Mouse (Mus musculus) intestine, postnatal 0 days (tissue): ENCODE data around the gene Gm40193. TPM values are rescaled to one million over a fixed set of nuclear protein-coding genes. Genes with fewer than 3 reads are reported as not detected.
A peak's percentile ranks its signal among the peaks of the same experiment; 100 is the strongest.

ENCODE experiments used
- ATAC-seq: fragments of 200-750 bp; cut with Nextera tagmentation; 2 replicates; pipeline ENCODE4 v1.8.0; 2017; ENCODE audit warnings: mild to moderate bottlenecking, moderate TSS enrichment, moderate library complexity
- H3K27ac ChIP-seq: fragments of 300-500 bp; sonication (generic); 2 replicates; pipeline ENCODE4 v1.5.1; 2014; ENCODE audit warnings: mild to moderate bottlenecking, low read depth, low read length, moderate library complexity
- H3K27me3 ChIP-seq: fragments of 300-500 bp; sonication (generic); replicated peaks from 2 replicates; pipeline ENCODE4 v1.6.1; 2014; ENCODE audit warnings: low read length, mixed read lengths; ENCODE audit not compliant: control insufficient read depth, insufficient read depth
- H3K36me3 ChIP-seq: fragments of 300-500 bp; sonication (generic); 2 replicates; pipeline ENCODE4 v1.6.1; 2014; ENCODE audit warnings: mild to moderate bottlenecking, moderate library complexity; ENCODE audit not compliant: control insufficient read depth, insufficient read depth
- H3K4me1 ChIP-seq: fragments of 300-500 bp; sonication (generic); replicated peaks from 2 replicates; pipeline ENCODE4 v1.6.1; 2014; ENCODE audit warnings: antibody characterized with exemption, low read length, mixed read lengths; ENCODE audit not compliant: control insufficient read depth, insufficient read depth
- H3K4me2 ChIP-seq: fragments of 300-500 bp; sonication (generic); replicated peaks from 2 replicates; pipeline ENCODE4 v1.6.1; 2014; ENCODE audit warnings: low read depth, mild to moderate bottlenecking, moderate library complexity
- H3K4me3 ChIP-seq: fragments of 300-500 bp; sonication (generic); 2 replicates; pipeline ENCODE4 v1.5.1; 2014; ENCODE audit warnings: low read depth, low read length
- H3K9ac ChIP-seq: fragments of 300-500 bp; sonication (generic); 2 replicates; pipeline ENCODE4 v1.6.1; 2014; ENCODE audit warnings: mild to moderate bottlenecking, low read depth, low read length
- H3K9me3 ChIP-seq: fragments of 300-500 bp; sonication (generic); 2 replicates; pipeline ENCODE4 v1.6.1; 2016; ENCODE audit warnings: mixed run types; ENCODE audit not compliant: control insufficient read depth
- CTCF ChIP-seq: sonication (generic); IDR thresholded peaks from 2 replicates; pipeline ENCODE4 v1.5.1; 2016; ENCODE audit warnings: low read depth, mild to moderate bottlenecking, control low read depth, antibody characterized with exemption, moderate library complexity
- WGBS: fragments of 180-500 bp; shearing (Covaris S2); extraction: QIAGEN DNeasy Blood & Tissue Kit; methylation state at CpG from one replicate; pipeline ENCODE4 v1.1.7; 2014; 5-methylcytosine and 5-hydroxymethylcytosine counted together
- polyA plus RNA-seq: library from polyadenylated mRNA; unstranded; fragments of >200 nt; fragmentation: Nextera tagmentation; extraction: Ambion mirVana; gene quantifications from 2 replicates; pipeline ENCODE4 v1.2.1, GENCODE M21; 2015

Gene Gm40193
- polyA plus RNA-seq, 1 experiment from 2014 or later = not detected

GRCm38 (mm10) chr11:70553940-70554339 is 21.2 kb upstream of the Gm40193 start:
- no peak overlapping the region for H3K4me3 ChIP-seq
- no peak for TF ChIP-seq CTCF
- H3K4me1 ChIP-seq = no peaks in the 10 kb centered on the region
- peaks cover 45% of the 10 kb centered on the region for H3K36me3 ChIP-seq
- H3K9ac ChIP-seq = no peak overlapping the region
- no peak overlapping the region for H3K4me2 ChIP-seq
- no peak overlapping the region for H3K27ac ChIP-seq
- H3K27me3 ChIP-seq = no peaks in the 10 kb centered on the region
- ATAC-seq = no peak
- 40% methylated on average over 7 of the region's 7 CpGs for WGBS
- H3K9me3 ChIP-seq = no peaks in the 10 kb centered on the region

GRCm38 (mm10) chr11:70551526-70551925 is 18.8 kb upstream of the Gm40193 start:
- Histone ChIP-seq H3K36me3 (peaks cover 32% of the 10 kb centered on the region), H3K27ac (no peak overlapping the region), H3K4me2 (no peak overlapping the region), H3K9me3 (no peaks in the 10 kb centered on the region), H3K4me3 (no peak overlapping the region), H3K4me1 (no peaks in the 10 kb centered on the region), H3K27me3 (no peaks in the 10 kb centered on the region), H3K9ac (no peak overlapping the region)
- ATAC-seq = no peak
- no peak for TF ChIP-seq CTCF
- 93% methylated on average over 8 of the region's 8 CpGs for WGBS

- no peak for ATAC-seq
- no peak overlapping the region for H3K9ac ChIP-seq
- H3K9me3 ChIP-seq = no peaks in the 10 kb centered on the region
- 71% methylated on average over 7 of the region's 7 CpGs for WGBS
- H3K27me3 ChIP-seq = no peaks in the 10 kb centered on the region
- no peak overlapping the region for H3K4me3 ChIP-seq
- TF ChIP-seq CTCF = no peak
- H3K27ac ChIP-seq = no peak overlapping the region
- H3K36me3 ChIP-seq = no peaks in the 10 kb centered on the region; the same call in 1 of the 2 replicates
- no peak overlapping the region for H3K4me2 ChIP-seq
- H3K4me1 ChIP-seq = no peaks in the 10 kb centered on the region
Measured at GRCm38 (mm10) chr11:70544496-70544895, 11.8 kb upstream of the Gm40193 start.

DNA sequence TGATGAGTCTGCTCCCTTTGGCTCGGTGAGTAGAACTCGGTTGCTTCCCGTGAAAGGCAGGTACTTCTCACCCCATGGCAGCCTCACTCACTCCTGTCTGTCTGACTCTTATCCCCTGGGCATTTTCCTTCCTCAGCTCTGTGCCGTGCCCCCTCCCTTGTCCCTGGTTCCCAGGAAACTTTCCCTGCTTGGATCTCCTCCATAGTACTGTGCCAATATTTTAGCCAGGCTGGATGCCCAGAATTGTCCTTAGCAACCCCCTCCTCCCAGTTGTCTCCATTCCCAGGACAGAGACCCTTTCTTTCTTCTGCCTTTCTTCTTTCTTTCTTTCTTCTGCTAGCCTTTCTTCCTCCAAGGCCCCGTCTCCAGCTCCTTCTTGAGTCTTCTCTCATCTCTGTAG is 8.7 kb upstream of the Gm40193 start:
- no peak for ATAC-seq
- 74% methylated on average over 5 of the region's 5 CpGs for WGBS

GRCm38 (mm10) chr11:70540928-70541327 is 8.2 kb upstream of the Gm40193 start:
- Histone ChIP-seq H3K9ac (no peak overlapping the region; the same call in 1 of the 2 replicates), H3K36me3 (no peaks in the 10 kb centered on the region; the same call in 1 of the 2 replicates)

More for the DNA sequence above, 8.7 kb upstream of the Gm40193 start:
- no peaks in the 10 kb centered on the region; the same call in 1 of the 2 replicates for H3K36me3 ChIP-seq
- no peak overlapping the region for H3K9ac ChIP-seq
- no peak overlapping the region for H3K4me3 ChIP-seq
- no peak for TF ChIP-seq CTCF
- H3K27me3 ChIP-seq = no peaks in the 10 kb centered on the region
- no peaks in the 10 kb centered on the region for H3K4me1 ChIP-seq
- no peak overlapping the region for H3K27ac ChIP-seq
- no peaks in the 10 kb centered on the region for H3K9me3 ChIP-seq
- H3K4me2 ChIP-seq = no peak overlapping the region; the same call in 1 of the 2 replicates

GRCm38 (mm10) chr11:70539877-70540587 is 7.3 kb upstream of the Gm40193 start, which contains the start of gene Pld2:
Pld2 (plus strand) TSS chr11:70540064.
- TF ChIP-seq CTCF = peak; percentile 80
- no peaks in the 10 kb centered on the region for H3K4me1 ChIP-seq
- H3K9ac ChIP-seq = peak within 1 kb of the TSS; percentile 71
- H3K9me3 ChIP-seq = no peaks in the 10 kb centered on the region
- H3K36me3 ChIP-seq = no peaks in the 10 kb centered on the region; the same call in 1 of the 2 replicates
- H3K4me3 ChIP-seq = peak within 1 kb of the TSS; percentile 73
- peak within 1 kb of the TSS; percentile 70 for H3K27ac ChIP-seq
- H3K4me2 ChIP-seq = peak within 1 kb of the TSS; percentile 88
- ATAC-seq = peak; percentile 94
- under 1% methylated on average over 55 of the region's 65 CpGs for WGBS
- H3K27me3 ChIP-seq = no peaks in the 10 kb centered on the region

More at GRCm38 (mm10) chr11:70540928-70541327, 8.2 kb upstream of the Gm40193 start:
- Histone ChIP-seq H3K4me1 (no peaks in the 10 kb centered on the region), H3K27me3 (no peaks in the 10 kb centered on the region), H3K9me3 (no peaks in the 10 kb centered on the region), H3K4me2 (peak overlapping the region; percentile 88), H3K4me3 (peak overlapping the region; percentile 73), H3K27ac (no peak overlapping the region)
- 85% methylated on average over 7 of the region's 7 CpGs for WGBS
- no peak for ATAC-seq
- no peak for TF ChIP-seq CTCF
